Mouse (Mus musculus): ENCODE results near the gene Poc1a.

GRCm38 (mm10) chr9:106371776-106372175 is 90.9 kb downstream of the Poc1a start:
- no peak for TF ChIP-seq USF1 (IDR thresholded peaks at IDR 0.05; ENCODE audit: low read depth, low read length)
- peak; percentile 40; the same call in 1 of the 2 replicates for TF ChIP-seq EP300 (IDR thresholded peaks at IDR 0.05; ENCODE audit: low read length)
- peak; percentile 68 for TF ChIP-seq MEF2A (IDR thresholded peaks at IDR 0.05; ENCODE audit: borderline replicate concordance, low read depth, low read length)
- peak; percentile 59 for TF ChIP-seq HCFC1 (IDR thresholded peaks at IDR 0.05; ENCODE audit: low read depth, low read length)
- TF ChIP-seq CTCF (conservative IDR thresholded peaks at IDR 0.05 in 1 of 2, IDR thresholded peaks at IDR 0.05 in 1 of 2; ENCODE audit: low read depth in 2 of 2, low read length in 2 of 2) = no peak
- no peak for TF ChIP-seq USF2 (conservative IDR thresholded peaks at IDR 0.05; ENCODE audit: low read depth, low read length)
- no peak for TF ChIP-seq MYC (IDR thresholded peaks at IDR 0.05; ENCODE audit: low read depth, low read length)
- TF ChIP-seq ELF1 (IDR thresholded peaks at IDR 0.05; ENCODE audit: low read depth, low read length) = peak; percentile 83
- no peak for TF ChIP-seq POLR2AphosphoS2 (IDR thresholded peaks at IDR 0.05; ENCODE audit: low read depth, low read length)
- TF ChIP-seq POLR2A (IDR thresholded peaks at IDR 0.05; ENCODE audit: low read depth, low read length) = no peak
- no peak for TF ChIP-seq ZKSCAN1 (IDR thresholded peaks at IDR 0.05; ENCODE audit: borderline replicate concordance, low read depth, low read length)
- peak; percentile 57 for TF ChIP-seq ETS1 (conservative IDR thresholded peaks at IDR 0.05; ENCODE audit: low read depth, low read length)
- TF ChIP-seq MXI1 (IDR thresholded peaks at IDR 0.05; ENCODE audit: low read depth, low read length) = no peak
